Mouse (Mus musculus) E14TG2a.4 (cell line): ENCODE results near the gene Osbpl6.

Experiments
- CTCF ChIP-seq: conservative IDR thresholded peaks from 2 replicates; pipeline ENCODE4 v1.5.1; 2014; ENCODE audit warnings: low read length
- POU5F1 ChIP-seq: IDR thresholded peaks from 2 replicates; pipeline ENCODE4 v1.6.1; 2014; ENCODE audit warnings: low read length, borderline replicate concordance

GRCm38 (mm10) chr2:76490198-76490597, 83.9 kb downstream of the Osbpl6 start:
- TF ChIP-seq POU5F1 (no peak), CTCF (no peak)
